Mouse (Mus musculus) testis, postnatal 14 days (tissue): ENCODE results near the gene Gins2.

Source experiments
- DNase-seq: peaks from one replicate; pipeline ENCODE4 v3.0.0; 2021; ENCODE audit warnings: low spot score

Gins2 gene

GRCm38 (mm10) chr8:120544155-120544554 lies 44.9 kb downstream of the Gins2 start:
- DNase-seq: no peak

GRCm38 (mm10) chr8:120543416-120544055 lies 45.6 kb downstream of the Gins2 start:
- no peak for DNase-seq

- no peak for DNase-seq
These were observed 46.1 kb downstream of the Gins2 start for GRCm38 (mm10) chr8:120542995-120543394.

GRCm38 (mm10) chr8:120539775-120540625 lies 49.1 kb downstream of the Gins2 start:
- no peak for DNase-seq

GRCm38 (mm10) chr8:120539381-120539774 lies 49.7 kb downstream of the Gins2 start:
- no peak for DNase-seq

- DNase-seq: peak; percentile 60
These were observed 50.5 kb downstream of the Gins2 start for GRCm38 (mm10) chr8:120538397-120539240.

DNA sequence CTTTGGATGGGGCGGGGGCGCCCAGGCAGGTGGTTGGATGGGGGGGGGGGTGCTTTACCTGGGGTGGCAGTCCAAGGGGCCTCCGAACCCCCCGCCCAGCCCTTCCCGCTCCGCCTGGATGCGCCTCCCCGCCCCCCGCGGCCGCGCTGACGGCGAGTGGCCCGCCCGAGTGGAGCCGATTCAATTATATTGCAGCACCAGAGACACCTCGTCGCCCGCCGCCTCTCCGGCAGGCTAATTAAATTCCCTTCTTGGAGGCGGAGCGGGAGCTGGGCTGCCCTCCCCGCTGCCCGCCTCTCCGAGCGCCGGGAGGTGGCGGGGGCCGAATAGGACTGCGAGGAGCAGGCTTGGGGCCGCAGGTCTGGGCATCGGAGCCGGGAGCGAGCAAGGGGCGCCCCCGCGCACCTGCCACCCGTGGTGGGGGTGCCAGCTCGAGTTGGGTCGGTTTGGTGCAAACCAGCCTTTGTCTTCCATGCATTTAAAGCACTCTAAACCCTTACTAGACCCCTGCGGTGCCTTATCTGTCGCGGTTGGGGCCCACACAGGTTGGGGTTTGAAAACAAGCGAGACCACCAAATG lies 51.2 kb downstream of the Gins2 start:
- DNase-seq: peak; percentile 52

DNA sequence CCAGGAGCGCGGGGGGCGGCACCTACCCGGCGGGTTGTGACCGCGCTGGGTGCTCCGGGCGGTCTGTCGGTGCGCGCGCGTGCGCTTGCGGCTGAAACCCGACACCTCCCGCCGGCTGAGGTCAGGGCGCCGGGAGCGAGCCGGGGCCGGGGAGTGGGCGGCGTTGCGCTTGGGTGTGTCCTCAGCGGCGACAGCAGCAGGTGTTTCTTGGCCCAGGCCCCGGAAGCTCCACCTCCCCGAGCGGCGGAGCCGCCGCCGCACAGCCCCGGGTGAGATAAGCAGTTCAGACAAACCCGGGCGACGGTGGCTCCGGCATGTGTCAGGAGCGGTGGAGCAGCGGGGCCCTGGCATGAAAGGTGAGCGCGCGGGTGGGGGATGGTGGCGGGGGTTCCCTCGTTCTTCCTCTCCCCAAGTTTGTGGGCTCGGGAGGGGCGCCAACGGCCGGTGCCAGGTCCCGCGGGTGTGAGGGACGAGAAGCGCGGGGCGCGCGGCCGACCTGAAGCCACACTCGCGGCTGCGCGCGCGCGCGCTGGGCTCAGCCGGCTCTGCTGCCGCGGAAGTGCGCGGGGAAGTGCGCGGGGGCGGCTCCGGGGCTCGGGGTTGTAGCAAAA lies 51.8 kb downstream of the Gins2 start:
- DNase-seq: peak; percentile 82

- DNase-seq: no peak
These were observed 52.5 kb downstream of the Gins2 start for GRCm38 (mm10) chr8:120536306-120537206.

GRCm38 (mm10) chr8:120535452-120536305 lies 53.4 kb downstream of the Gins2 start:
- DNase-seq: peak; percentile 50

GRCm38 (mm10) chr8:120534504-120535368 lies 54.4 kb downstream of the Gins2 start:
- peak; percentile 64 for DNase-seq

- DNase-seq: no peak
These were observed 55.0 kb downstream of the Gins2 start for GRCm38 (mm10) chr8:120534080-120534479.

GRCm38 (mm10) chr8:120533380-120533779 lies 55.7 kb downstream of the Gins2 start:
- DNase-seq: no peak

GRCm38 (mm10) chr8:120532517-120533215 lies 56.4 kb downstream of the Gins2 start:
- DNase-seq: no peak

GRCm38 (mm10) chr8:120531775-120532516 lies 57.2 kb downstream of the Gins2 start:
- DNase-seq: no peak

GRCm38 (mm10) chr8:120530954-120531656 lies 58.0 kb downstream of the Gins2 start:
- no peak for DNase-seq

- DNase-seq: no peak
These were observed 59.9 kb downstream of the Gins2 start for GRCm38 (mm10) chr8:120529226-120529625.
